Comparison of ENCODE assay signal across 10 mouse cellular contexts in genomic region chr11:57650867-57651266, GRCm38 (mm10). TPM values are rescaled to one million over a fixed set of nuclear protein-coding genes. Genes with fewer than 3 reads are reported as not detected.
DNase-seq lines count a peak whose midpoint lies in the region; ATAC-seq lines count a peak whose summit lies in the region.
"Had no signal": no experiment of that assay in that cellular context is flagged by ENCODE, and none has a peak within 500 bp of the region (broad histone marks: within the 10 kb centered on the region; RNA-seq: fewer than 3 reads in every experiment).

No protein-coding gene starts in this region.

- H3K27me3 ChIP-seq in heart, embryonic 14.5 days (ENCODE audit: control insufficient read depth, insufficient read depth, low read length) = no peaks in the 10 kb centered on the region

- no peak for ATAC-seq in heart, embryonic 14.5 days (ENCODE audit: insufficient number of reproducible peaks, insufficient read depth, low FRiP score, low read depth)
- no peak for ATAC-seq in erythroid progenitor cell, adult 5-6 weeks (replicated peaks; ENCODE audit: low FRiP score, poor library complexity, severe bottlenecking)

- no peak for DNase-seq in heart, postnatal 4 days
- DNase-seq in thymus, postnatal 4 days = peak; percentile 27
- DNase-seq in thymus, adult 18-20 months = no peak
- peak; percentile 56 for DNase-seq in liver
- no peak for DNase-seq in frontal cortex, postnatal 25 days (ENCODE audit: low spot score in 2 of 2)
- DNase-seq in c-Kit-positive CD71-positive TER-119-positive erythroid progenitor cells, embryonic 14.5 days (ENCODE audit: low spot score) = no peak
- DNase-seq: cerebellum, adult 11 months; kidney, adult 2 months had no signal

- H3K36me3 ChIP-seq in heart, embryonic 14.5 days (ENCODE audit: control insufficient read depth, insufficient read depth, low read length) = no peaks in the 10 kb centered on the region

- WGBS in heart, embryonic 14.5 days = 83% methylated on average over 2 of the region's 2 CpGs

- no peaks in the 10 kb centered on the region for H3K9me3 ChIP-seq in heart, embryonic 14.5 days (ENCODE audit: control insufficient read depth, low read length)

- H3K9ac ChIP-seq in heart, embryonic 14.5 days (ENCODE audit: low read length) = peak overlapping the region; percentile 50; the same call in 1 of the 2 replicates

- peaks cover 22 to 31% of the 10 kb centered on the region in 2 experiments for H3K4me1 ChIP-seq in heart, embryonic 14.5 days (ENCODE audit: control insufficient read depth in 2 of 2, insufficient read depth in 2 of 2, low read length in 2 of 2)

- no peak overlapping the region for H3K4me2 ChIP-seq in heart, embryonic 14.5 days (ENCODE audit: low read length)

- no peak overlapping the region for H3K4me3 ChIP-seq in heart, embryonic 14.5 days (ENCODE audit: control insufficient read depth in 1 of 2, insufficient read depth in 1 of 2, low read depth in 1 of 2, low read length in 2 of 2)

- H3K27ac ChIP-seq in heart, embryonic 14.5 days (replicated peaks in 1 of 2; ENCODE audit: control insufficient read depth in 1 of 2, insufficient read depth in 1 of 2, low read depth in 2 of 2, low read length in 2 of 2) = no peak overlapping the region

RNA-seq across cellular contexts. Expression of gene Galnt10, which starts 5.6 kb away (rescaled TPM):
- polyA plus RNA-seq in heart, embryonic 14.5 days (2014; fragmentation: Nextera tagmentation; extraction: Ambion mirVana) = 6.3 and 6.6 TPM in 2 replicates
- 1 to 10 TPM; 8.2 to 9.1 TPM for total RNA-seq in heart, postnatal 4 days (2021)
- 50.5 and 56.6 TPM in 2 replicates for total RNA-seq in erythroid progenitor cell, adult 5-6 weeks (2015; ENCODE audit: low replicate concordance)
- total RNA-seq in erythroid progenitor cell, adult 5-6 weeks (2017; ENCODE audit: low replicate concordance) = 81.6 and 90.9 TPM in 2 replicates

Comparison
In these comparisons a context has a peak if more than half of its experiments do, and no peak if none do; other contexts are left out.
1. DNase-seq: peak in thymus, postnatal 4 days (single experiment) and liver (single experiment); none in heart, postnatal 4 days (single experiment), thymus, adult 18-20 months (0 of 2), frontal cortex, postnatal 25 days (0 of 2) and c-Kit-positive CD71-positive TER-119-positive erythroid progenitor cells, embryonic 14.5 days (single experiment).
2. RNA of gene Galnt10, which starts 5.6 kb away (total RNA-seq): 50.5 to 90.9 TPM in erythroid progenitor cell, adult 5-6 weeks; 8.2 to 9.1 TPM in heart, postnatal 4 days; every median in the first group is over 4 times any median in the second.